Mouse (Mus musculus) MEL (cell line): Measurements from ENCODE around the gene Znhit1. TPM values are rescaled to one million over a fixed set of nuclear protein-coding genes. Genes with fewer than 3 reads are reported as not detected.

Experiments used
- DNase-seq: peaks from one replicate; pipeline ENCODE4 v3.0.0; 2011; ENCODE audit warnings: low read depth, low spot score
- H3K27ac ChIP-seq: 2 replicates; pipeline ENCODE4 v1.5.1; 2012; ENCODE audit warnings: low read depth, mild to moderate bottlenecking, control low read depth, low read length, moderate library complexity; ENCODE audit not compliant: control insufficient read depth
- H3K27me3 ChIP-seq, 2 experiments: fragments of 150-350 bp in 1 of 2; sonication (generic) in 1 of 2; 2 replicates each; pipeline ENCODE4 v1.6.1; 2012; ENCODE audit warnings: low read length in 2 of 2, mild to moderate bottlenecking in 2 of 2, improper control_type of control experiment in 1 of 2, moderate library complexity in 1 of 2; ENCODE audit not compliant: insufficient read depth in 2 of 2, control insufficient read depth in 1 of 2
- H3K36me3 ChIP-seq, 2 experiments: 2 replicates each; pipeline ENCODE4 v1.6.1; 2012 to 2014; ENCODE audit warnings: low read length in 2 of 2, improper control_type of control experiment in 1 of 2, inconsistent platforms in 1 of 2, mild to moderate bottlenecking in 1 of 2; ENCODE audit not compliant: insufficient read depth in 2 of 2, control insufficient read depth in 1 of 2
- H3K4me1 ChIP-seq, 2 experiments: fragments of 150-350 bp in 1 of 2; sonication (generic) in 1 of 2; 2 replicates each; pipeline ENCODE4 v1.6.1; 2012; ENCODE audit warnings: low read length in 2 of 2, improper control_type of control experiment in 1 of 2, mild to moderate bottlenecking in 1 of 2; ENCODE audit not compliant: insufficient read depth in 2 of 2, control insufficient read depth in 1 of 2
- H3K4me3 ChIP-seq, 2 experiments: fragments of 150-350 bp in 1 of 2; sonication (generic) in 1 of 2; 2 replicates each; pipeline ENCODE4 v1.5.1; 2012; ENCODE audit warnings: low read depth in 2 of 2, low read length in 2 of 2, mild to moderate bottlenecking in 2 of 2, moderate library complexity in 2 of 2, control low read depth in 1 of 2, improper control_type of control experiment in 1 of 2; ENCODE audit not compliant: control insufficient read depth in 1 of 2, insufficient read depth in 1 of 2
- H3K79me2 ChIP-seq: 2 replicates; pipeline ENCODE4 v1.6.1; 2012; ENCODE audit warnings: mild to moderate bottlenecking, low read length, moderate library complexity; ENCODE audit not compliant: control insufficient read depth, poor library complexity, insufficient read depth
- H3K9ac ChIP-seq: 2 replicates; pipeline ENCODE4 v1.6.1; 2012; ENCODE audit warnings: low read depth, mild to moderate bottlenecking, control low read depth, low read length, moderate library complexity; ENCODE audit not compliant: control insufficient read depth, poor library complexity, severe bottlenecking
- H3K9me3 ChIP-seq: fragments of 150-350 bp; sonication (generic); replicated peaks from 2 replicates; pipeline ENCODE4 v1.6.1; 2012; ENCODE audit warnings: mild to moderate bottlenecking, low read length, improper control_type of control experiment, moderate library complexity; ENCODE audit not compliant: insufficient read depth
- CHD1 ChIP-seq: IDR thresholded peaks from 2 replicates; pipeline ENCODE4 v1.6.1; 2012; ENCODE audit warnings: low read depth, mild to moderate bottlenecking, inconsistent platforms, low read length, improper control_type of control experiment
- ELF1 ChIP-seq: IDR thresholded peaks from 2 replicates; pipeline ENCODE4 v1.6.1; 2014; ENCODE audit warnings: low read depth, mild to moderate bottlenecking, inconsistent platforms, low read length, improper control_type of control experiment, moderate library complexity
- ETS1 ChIP-seq: IDR thresholded peaks from 2 replicates; pipeline ENCODE4 v1.6.1; 2012; ENCODE audit warnings: low read depth, mild to moderate bottlenecking, inconsistent platforms, low read length, improper control_type of control experiment, moderate library complexity
- HCFC1 ChIP-seq: IDR thresholded peaks from 2 replicates; pipeline ENCODE4 v1.6.1; 2012; ENCODE audit warnings: low read depth, mild to moderate bottlenecking, inconsistent platforms, low read length, improper control_type of control experiment, moderate library complexity
- MXI1 ChIP-seq: IDR thresholded peaks from 2 replicates; pipeline ENCODE4 v1.6.1; 2011; ENCODE audit warnings: mild to moderate bottlenecking, low read depth, low read length, improper control_type of control experiment
- MYB ChIP-seq: IDR thresholded peaks from 2 replicates; pipeline ENCODE4 v1.6.1; 2011; ENCODE audit warnings: mild to moderate bottlenecking, low read depth, low read length, improper control_type of control experiment
- NELFE ChIP-seq: IDR thresholded peaks from 2 replicates; pipeline ENCODE4 v1.6.1; 2011; ENCODE audit warnings: low read depth, low read length, improper control_type of control experiment
- NRF1 ChIP-seq: IDR thresholded peaks from 2 replicates; pipeline ENCODE4 v1.6.1; 2014; ENCODE audit warnings: low read depth, mild to moderate bottlenecking, inconsistent platforms, low read length, improper control_type of control experiment, moderate library complexity; ENCODE audit not compliant: poor library complexity, insufficient read depth, severe bottlenecking
- SIN3A ChIP-seq: IDR thresholded peaks from 2 replicates; pipeline ENCODE4 v1.6.1; 2012; ENCODE audit warnings: low read length, improper control_type of control experiment, inconsistent platforms
- TAL1 ChIP-seq: IDR thresholded peaks from 2 replicates; pipeline ENCODE4 v1.6.1; 2012; ENCODE audit warnings: mild to moderate bottlenecking, inconsistent platforms, low read length, moderate library complexity, mixed read lengths
- UBTF ChIP-seq: IDR thresholded peaks from 2 replicates; pipeline ENCODE4 v1.6.1; 2012; ENCODE audit warnings: low read depth, mild to moderate bottlenecking, inconsistent platforms, low read length, improper control_type of control experiment, moderate library complexity, borderline replicate concordance; ENCODE audit not compliant: insufficient read depth
- USF1 ChIP-seq: IDR thresholded peaks from 2 replicates; pipeline ENCODE4 v1.6.1; 2014; ENCODE audit warnings: low read depth, mild to moderate bottlenecking, inconsistent platforms, low read length, improper control_type of control experiment, moderate library complexity
- ZC3H11A ChIP-seq: IDR thresholded peaks from 2 replicates; pipeline ENCODE4 v1.6.1; 2012; ENCODE audit warnings: low read depth, mild to moderate bottlenecking, inconsistent platforms, low read length, improper control_type of control experiment
- polyA plus RNA-seq, 2 experiments: library from polyadenylated mRNA; stranded (reverse) in 1 of 2; unstranded in 1 of 2; fragments of >175 nt in 1 of 2; fragments of >200 nt in 1 of 2; gene quantifications; 2 replicates each; pipeline versions ENCODE4 v1.2.1 to v1.2.4; 2012; ENCODE audit warnings: low replicate concordance in 2 of 2, low read depth in 1 of 2; ENCODE audit not compliant: insufficient read length in 2 of 2, insufficient read depth in 1 of 2, missing spikeins in 1 of 2
- total RNA-seq: library from RNA; depleted of rRNA; stranded (reverse); fragments of 300-350 nt; gene quantifications from 2 replicates; pipeline ENCODE4 v1.2.3, GENCODE M21; 2012

Znhit1 gene
- total and polyA plus RNA-seq, 3 experiments = 56.6 to 123 TPM; not detected in 1

DNA sequence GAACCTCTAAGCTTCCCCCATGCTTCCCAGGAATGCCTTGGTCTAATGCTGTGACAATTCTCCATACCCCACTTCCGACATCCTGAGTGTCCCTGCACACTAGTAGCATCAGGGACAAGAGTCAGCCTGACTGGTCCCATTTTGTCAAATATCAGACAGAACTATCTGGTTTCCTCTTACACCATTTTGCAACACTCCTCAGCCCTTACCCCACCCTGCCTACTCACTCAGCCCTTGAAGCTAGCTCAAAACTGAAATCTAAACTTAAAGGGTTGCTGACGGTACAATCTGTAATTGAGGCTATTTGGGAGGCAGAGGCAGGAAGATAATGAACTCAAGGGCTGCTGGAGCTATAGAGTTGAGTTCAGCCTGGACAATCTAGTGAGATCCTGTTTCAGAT lies 8.1 kb downstream of the Znhit1 start:
- H3K27me3 ChIP-seq = no peaks in the 10 kb centered on the region
- H3K4me3 ChIP-seq = no peak overlapping the region
- H3K9me3 ChIP-seq = no peaks in the 10 kb centered on the region
- H3K4me1 ChIP-seq = peaks cover 0 to 14% of the 10 kb centered on the region in 2 experiments; a peak in 2 of 4 replicates
- H3K27ac ChIP-seq = no peak overlapping the region
- DNase-seq = no peak
- H3K79me2 ChIP-seq = no peaks in the 10 kb centered on the region
- no peak for TF ChIP-seq ELF1
- H3K9ac ChIP-seq = no peak overlapping the region
- peaks cover 0 to 8% of the 10 kb centered on the region in 2 experiments; a peak in 2 of 4 replicates for H3K36me3 ChIP-seq

DNA sequence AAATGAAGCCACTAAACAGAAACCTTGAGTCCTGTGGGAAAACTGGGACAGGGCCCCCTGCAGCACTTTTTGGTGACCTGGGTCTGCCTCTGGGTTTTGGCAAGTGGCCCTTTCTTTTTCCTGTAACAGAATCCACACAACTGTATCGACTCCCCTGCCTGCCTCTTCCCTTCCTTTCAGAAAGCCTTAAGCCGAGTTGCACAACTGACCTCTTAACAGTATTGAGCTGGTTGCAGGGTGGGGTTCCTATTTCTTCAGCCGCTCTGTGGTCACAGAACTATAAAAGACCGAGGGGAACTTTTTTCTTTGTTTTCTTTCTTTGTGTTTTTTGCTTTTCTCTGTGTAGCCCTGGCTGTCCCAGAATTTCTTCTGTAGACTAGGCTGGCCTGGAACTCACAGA lies 10.1 kb downstream of the Znhit1 start:
- H3K27ac ChIP-seq = no peak overlapping the region

DNA sequence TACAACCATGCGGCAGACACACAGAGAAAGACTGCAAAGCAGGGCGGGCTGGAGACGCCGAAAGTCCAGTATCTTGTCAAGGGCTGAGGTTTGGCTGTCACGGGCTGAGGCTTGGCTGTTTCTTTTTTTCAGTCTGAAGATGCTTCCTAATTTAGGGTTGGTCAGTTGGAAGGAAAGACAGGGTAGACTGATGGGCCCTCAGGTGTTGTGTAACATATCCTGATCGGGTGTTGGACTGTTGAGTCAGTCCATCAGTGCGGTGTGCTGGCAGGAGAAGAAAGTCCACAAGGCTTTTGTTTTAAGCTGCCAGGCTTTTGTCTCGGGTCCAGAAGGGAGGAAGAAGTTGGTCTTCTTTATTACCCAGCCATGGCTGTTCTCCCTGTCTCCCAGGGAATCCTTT lies 14.2 kb downstream of the Znhit1 start:
- DNase-seq = no peak
- H3K79me2 ChIP-seq = no peaks in the 10 kb centered on the region
- no peaks in the 10 kb centered on the region for H3K36me3 ChIP-seq
- no peaks in the 10 kb centered on the region for H3K4me1 ChIP-seq
- no peak for TF ChIP-seq HCFC1
- no peak for TF ChIP-seq NRF1
- no peak for TF ChIP-seq UBTF
- TF ChIP-seq USF1 = no peak
- no peak for TF ChIP-seq TAL1
- TF ChIP-seq MXI1 = no peak
- no peak for TF ChIP-seq NELFE
- no peaks in the 10 kb centered on the region for H3K27me3 ChIP-seq
- H3K4me3 ChIP-seq = no peak overlapping the region
- H3K9me3 ChIP-seq = no peaks in the 10 kb centered on the region
- H3K27ac ChIP-seq = no peak overlapping the region
- no peak overlapping the region for H3K9ac ChIP-seq

More for the DNA sequence above, 10.1 kb downstream of the Znhit1 start:
- Histone ChIP-seq H3K9ac (no peak overlapping the region), H3K27me3 (no peaks in the 10 kb centered on the region), H3K4me1 (peaks cover 0 to 14% of the 10 kb centered on the region in 2 experiments; a peak in 2 of 4 replicates), H3K9me3 (no peaks in the 10 kb centered on the region), H3K79me2 (no peaks in the 10 kb centered on the region), H3K4me3 (no peak overlapping the region), H3K36me3 (peaks cover 0 to 8% of the 10 kb centered on the region in 2 experiments; a peak in 2 of 4 replicates)
- DNase-seq = no peak
- TF ChIP-seq MYB (no peak), ZC3H11A (no peak), SIN3A (no peak), NELFE (no peak), CHD1 (no peak), UBTF (no peak), ETS1 (no peak)
